16 mouse cellular contexts compared by ENCODE assay signal in genomic region chr5:90052516-90052915, GRCm38 (mm10).
"Had no signal": no experiment of that assay in that cellular context is flagged by ENCODE, and none has a peak within 500 bp of the region (broad histone marks: within the 10 kb centered on the region; RNA-seq: fewer than 3 reads in every experiment).

No protein-coding gene starts in this region.

- H3K4me3 ChIP-seq: liver, embryonic 12.5 days; midbrain, embryonic 10.5 days; midbrain, embryonic 12.5 days; stomach, embryonic 15.5 days had no signal

- H3K9ac ChIP-seq: liver, embryonic 12.5 days; liver, embryonic 14.5 days; lung, embryonic 14.5 days; midbrain, embryonic 12.5 days; stomach, embryonic 15.5 days had no signal

- H3K4me2 ChIP-seq: liver, embryonic 12.5 days; lung, embryonic 14.5 days; midbrain, embryonic 12.5 days; stomach, embryonic 15.5 days had no signal

- H3K9me3 ChIP-seq: liver, embryonic 12.5 days; midbrain, embryonic 10.5 days; midbrain, embryonic 12.5 days; stomach, embryonic 15.5 days had no signal

- ATAC-seq: liver, embryonic 12.5 days; midbrain, embryonic 16.5 days had no signal

- H3K4me1 ChIP-seq: liver, embryonic 12.5 days; midbrain, embryonic 10.5 days; midbrain, embryonic 12.5 days; stomach, embryonic 15.5 days had no signal

- H3K27ac ChIP-seq: liver, embryonic 12.5 days; liver, embryonic 14.5 days; midbrain, embryonic 10.5 days; midbrain, embryonic 12.5 days; stomach, embryonic 15.5 days; stomach, postnatal 0 days had no signal

- H3K27me3 ChIP-seq: liver, embryonic 12.5 days; midbrain, embryonic 12.5 days; stomach, embryonic 15.5 days had no signal

- H3K36me3 ChIP-seq: liver, embryonic 12.5 days; midbrain, embryonic 10.5 days; midbrain, embryonic 12.5 days; stomach, embryonic 15.5 days had no signal

- DNase-seq: lung, adult 18-20 months; lung, embryonic 14.5 days; lung, postnatal 10 days; lung, postnatal 4 days; midbrain, embryonic 14.5 days; right cerebral cortex, postnatal 14 days; thymus, adult 2 months; thymus, postnatal 14 days; thymus, postnatal 36 days had no signal
